Mouse (Mus musculus) CH12.LX (cell line): Measurements from ENCODE around the gene Sds.

Source experiments
- CHD1 ChIP-seq: IDR thresholded peaks from 2 replicates; pipeline ENCODE4 v1.6.1; 2012; ENCODE audit warnings: low read depth, low read length, improper control_type of control experiment, inconsistent platforms
- CHD2 ChIP-seq: IDR thresholded peaks from 2 replicates; pipeline ENCODE4 v1.6.1; 2011; ENCODE audit warnings: low read length, improper control_type of control experiment
- CTCF ChIP-seq, 2 experiments: IDR thresholded peaks in 1 of 2; conservative IDR thresholded peaks in 1 of 2; 2 replicates each; pipeline ENCODE4 v1.5.1; 2011 to 2012; ENCODE audit warnings: low read depth in 2 of 2, low read length in 2 of 2, improper control_type of control experiment in 1 of 2, inconsistent platforms in 1 of 2, mild to moderate bottlenecking in 1 of 2, moderate library complexity in 1 of 2
- ELF1 ChIP-seq: IDR thresholded peaks from 2 replicates; pipeline ENCODE4 v1.6.1; 2014; ENCODE audit warnings: low read depth, mild to moderate bottlenecking, inconsistent platforms, low read length, improper control_type of control experiment
- EP300 ChIP-seq: IDR thresholded peaks from 2 replicates; pipeline ENCODE4 v1.6.1; 2011; ENCODE audit warnings: low read length, improper control_type of control experiment
- ETS1 ChIP-seq: conservative IDR thresholded peaks from 2 replicates; pipeline ENCODE4 v1.6.1; 2012; ENCODE audit warnings: low read depth, mild to moderate bottlenecking, inconsistent platforms, low read length, improper control_type of control experiment, moderate library complexity
- KAT2A ChIP-seq: IDR thresholded peaks from 2 replicates; pipeline ENCODE4 v1.6.1; 2012; ENCODE audit warnings: low read length, improper control_type of control experiment, inconsistent platforms; ENCODE audit not compliant: insufficient replicate concordance
- POLR2A ChIP-seq: IDR thresholded peaks from 2 replicates; pipeline ENCODE4 v1.6.1; 2011; ENCODE audit warnings: low read depth, mild to moderate bottlenecking, improper control_type of control experiment, low read length
- RAD21 ChIP-seq: IDR thresholded peaks from 2 replicates; pipeline ENCODE4 v1.6.1; 2011; ENCODE audit warnings: low read depth, mild to moderate bottlenecking, low read length, improper control_type of control experiment, moderate library complexity
- SIN3A ChIP-seq: IDR thresholded peaks from 2 replicates; pipeline ENCODE4 v1.6.1; 2012; ENCODE audit warnings: low read length, improper control_type of control experiment, inconsistent platforms
- TCF12 ChIP-seq: IDR thresholded peaks from 2 replicates; pipeline ENCODE4 v1.6.1; 2014; ENCODE audit warnings: low read depth, mild to moderate bottlenecking, inconsistent platforms, low read length, improper control_type of control experiment
- USF2 ChIP-seq: conservative IDR thresholded peaks from 2 replicates; pipeline ENCODE4 v1.6.1; 2011; ENCODE audit warnings: low read depth, low read length, improper control_type of control experiment
- ZNF384 ChIP-seq: IDR thresholded peaks from 2 replicates; pipeline ENCODE4 v1.6.1; 2012; ENCODE audit warnings: low read depth, low read length, improper control_type of control experiment, inconsistent platforms

DNA sequence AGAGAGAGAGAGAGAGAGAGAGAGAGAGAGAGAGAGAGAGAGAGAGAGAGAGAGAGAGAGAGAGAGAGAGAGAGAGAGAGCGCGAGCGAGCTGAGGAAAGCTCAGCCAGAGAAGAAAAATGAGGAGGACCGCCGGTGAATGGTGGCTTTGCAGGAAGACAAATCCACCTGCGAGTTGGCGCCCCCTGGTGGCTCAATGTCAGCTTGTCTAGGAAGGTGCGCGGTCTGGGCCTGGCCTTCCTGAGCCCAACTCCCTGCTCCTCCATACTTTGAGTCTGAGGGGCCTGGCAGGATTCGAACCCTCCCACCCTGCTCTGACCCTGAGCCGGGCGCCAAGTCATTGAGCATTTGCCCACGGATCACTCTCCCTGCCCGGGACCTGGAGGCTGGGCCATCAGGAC is 35.6 kb upstream of the Sds start:
- TF ChIP-seq KAT2A (no peak), POLR2A (no peak), RAD21 (peak; percentile 57), ETS1 (no peak), CHD2 (no peak), SIN3A (no peak), USF2 (no peak), CTCF (conservative IDR thresholded peaks at IDR 0.05 in 1 of 2, IDR thresholded peaks at IDR 0.05 in 1 of 2; ENCODE audit: low read depth in 2 of 2, low read length in 2 of 2) (peak; percentile 41 to 73; a peak in 3 of 4 replicates), ELF1 (no peak), CHD1 (no peak), EP300 (no peak), TCF12 (no peak), ZNF384 (no peak)
